In the genomic region with DNA sequence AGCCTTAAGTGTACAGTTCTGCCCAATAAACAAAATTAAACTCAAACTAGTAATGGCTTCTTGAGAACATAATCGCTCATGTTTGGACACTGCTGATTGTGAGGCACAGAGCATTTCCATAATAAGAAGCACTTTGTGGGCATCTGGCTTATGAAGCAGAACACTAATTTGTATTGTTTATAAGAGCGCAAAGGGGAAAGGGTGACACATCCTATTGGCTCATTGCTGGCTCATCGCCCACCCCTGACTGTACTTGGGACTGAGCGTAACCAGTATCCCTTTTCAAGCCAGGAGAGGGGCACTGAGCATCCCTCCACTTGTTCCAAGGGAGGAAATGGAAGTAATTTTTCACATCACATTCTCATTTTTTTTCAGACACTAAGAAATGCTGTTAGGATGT, we compare ENCODE assay signal across 15 mouse cellular contexts.
A peak's percentile ranks its signal among the peaks of the same experiment; 100 is the strongest.
DNase-seq lines count a peak whose midpoint lies in the region; ATAC-seq and TF ChIP-seq lines count a peak whose summit lies in the region.
"Had no signal": no experiment of that assay in that cellular context is flagged by ENCODE, and none has a peak within 500 bp of the region (broad histone marks: within the 10 kb centered on the region; RNA-seq: fewer than 3 reads in every experiment).

No protein-coding gene starts in this region.

- intact Hi-C loops in left cerebral cortex, postnatal 14 days (cut with DNase I) = no loop called here
- intact Hi-C loops in gastrocnemius, adult 2 months (cut with DNase I) = no loop called here

- ATAC-seq in cerebellum, adult (ENCODE audit: insufficient number of reproducible peaks, low FRiP score, low TSS enrichment) = no peak
- ATAC-seq: forebrain, embryonic 15.5 days; intestine, embryonic 16.5 days had no signal

- no peak overlapping the region for H3K27ac ChIP-seq in gastrocnemius, adult 2 months
- H3K27ac ChIP-seq: forebrain, embryonic 15.5 days; hindbrain, embryonic 13.5 days; liver, embryonic 14.5 days; neural tube, embryonic 15.5 days had no signal

- TF ChIP-seq CTCF in gastrocnemius, adult 2 months (IDR thresholded peaks at IDR 0.05) = no peak

- no peak overlapping the region for H3K4me3 ChIP-seq in gastrocnemius, adult 2 months
- H3K4me3 ChIP-seq: forebrain, embryonic 15.5 days; hindbrain, embryonic 13.5 days; neural tube, embryonic 15.5 days had no signal

- DNase-seq in cerebellum, adult 11 months = peak; percentile 5
- DNase-seq in left cerebral cortex, adult 18-20 months (ENCODE audit: low spot score in 2 of 2) = peak; percentile 2 to 24
- DNase-seq in left cerebral cortex, postnatal 14 days (ENCODE audit: low spot score in 2 of 2) = no peak
- peak; percentile 24 for DNase-seq in NIH3T3 (ENCODE audit: low read depth)
- peak; percentile 32 for DNase-seq in layer of hippocampus, adult 9-10 months (ENCODE audit: low spot score)
- no peak for DNase-seq in spleen, postnatal 4 days (ENCODE audit: low spot score in 2 of 2)
- DNase-seq in gastrocnemius, adult 2 months = no peak
- DNase-seq: kidney, postnatal 14 days; thymus, adult 18-20 months had no signal

Comparison
In these comparisons a context has a peak if more than half of its experiments do, and no peak if none do; other contexts are left out.
1. DNase-seq: peak in cerebellum, adult 11 months (single experiment), left cerebral cortex, adult 18-20 months (2 of 2), NIH3T3 (single experiment) and layer of hippocampus, adult 9-10 months (single experiment); none in left cerebral cortex, postnatal 14 days (0 of 2), spleen, postnatal 4 days (0 of 2) and gastrocnemius, adult 2 months (single experiment).